Mouse (Mus musculus): ENCODE results near the gene Usp6nl.

DNA sequence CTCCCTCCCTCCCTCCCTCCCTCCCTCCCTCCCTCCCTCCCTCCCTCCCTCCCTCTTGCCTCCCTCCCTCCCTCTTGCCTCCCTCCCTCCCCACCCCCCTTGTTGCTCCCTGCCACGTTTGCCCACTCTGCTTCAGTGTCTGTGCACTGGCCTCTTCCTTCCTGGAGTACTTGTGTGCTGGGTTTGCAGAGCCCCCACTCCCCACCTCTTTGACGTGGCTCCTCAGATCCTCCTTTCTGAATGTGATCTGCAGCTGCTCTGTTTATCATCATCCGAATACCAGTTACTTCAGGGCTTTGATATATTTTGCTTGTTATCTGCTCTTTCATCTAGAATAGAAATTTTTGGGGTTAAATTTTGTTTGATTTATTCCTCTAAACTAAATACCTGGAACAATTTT is 68.8 kb downstream of the Usp6nl start:
- TF ChIP-seq CTCF (IDR thresholded peaks at IDR 0.05; ENCODE audit: borderline replicate concordance, extremely low read depth, insufficient read depth, insufficient read length) (no peak), POLR2A (IDR thresholded peaks at IDR 0.05; ENCODE audit: borderline replicate concordance, extremely low read depth, insufficient read depth, insufficient read length, poor library complexity, severe bottlenecking) (no peak)
